In the genomic region with DNA sequence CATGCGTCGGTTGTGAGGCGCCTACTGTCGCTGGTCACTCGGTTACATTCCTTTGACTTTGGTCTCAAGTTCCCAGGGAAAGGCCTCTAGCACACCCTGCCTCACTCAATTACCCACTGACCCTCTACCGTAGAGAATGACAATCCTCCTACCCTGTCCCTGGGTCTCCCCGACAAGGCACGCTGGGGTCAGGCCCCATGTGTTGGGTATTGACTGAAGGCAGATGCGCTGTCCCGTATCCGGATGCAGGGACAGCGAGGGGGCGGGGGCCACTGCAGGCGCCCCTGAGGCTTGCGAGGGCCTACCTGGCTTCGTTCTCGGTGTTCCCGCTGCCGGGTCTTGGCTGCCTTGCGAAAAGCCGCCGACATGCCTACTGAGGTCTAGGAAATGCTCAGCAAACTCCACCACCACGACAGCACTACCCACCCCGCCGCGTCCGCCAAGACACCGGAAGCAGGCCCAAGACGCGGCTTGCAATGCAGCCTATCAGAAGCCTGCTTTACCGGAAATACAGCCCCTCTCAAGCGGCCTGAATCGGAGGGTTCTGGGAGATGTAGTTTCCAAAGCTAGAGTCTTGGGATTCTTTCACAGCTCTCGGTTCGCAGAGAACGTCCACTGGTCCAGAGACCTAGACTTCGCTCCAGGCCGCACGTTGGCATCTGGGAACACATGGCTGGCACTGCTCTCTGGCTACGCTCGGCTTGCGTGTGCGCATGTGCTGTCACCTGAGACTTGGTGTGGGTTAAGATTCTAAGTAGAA, we compare ENCODE assay signal across 8 mouse cellular contexts. TPM values are rescaled to one million over a fixed set of nuclear protein-coding genes. Genes with fewer than 3 reads are reported as not detected.
DNase-seq lines count a peak whose midpoint lies in the region; ATAC-seq and TF ChIP-seq lines count a peak whose summit lies in the region.

A gene (minus strand): TSS at position 466 of the 760 bp plus-strand sequence.

- peak within 1 kb of the TSS; percentile 91 for H3K9ac ChIP-seq in forebrain, embryonic 16.5 days (replicated peaks; ENCODE audit: low read depth, low read length)
- peak within 1 kb of the TSS; percentile 93 for H3K9ac ChIP-seq in neural tube, embryonic 15.5 days (replicated peaks)

- H3K27ac ChIP-seq in forebrain, embryonic 16.5 days (ENCODE audit: low read length): peak within 1 kb of the TSS; percentile 61
- H3K27ac ChIP-seq in layer of hippocampus, adult 2 months: peak within 1 kb of the TSS; percentile 85
- peak within 1 kb of the TSS; percentile 79 for H3K27ac ChIP-seq in neural tube, embryonic 15.5 days (replicated peaks)

- intact Hi-C loops in heart, postnatal 36 days (cut with DNase I): no loop called here

- under 1% methylated on average over 43 of the region's 43 CpGs for WGBS in forebrain, embryonic 16.5 days
- WGBS in lung, adult 2 months: 1% methylated on average over 43 of the region's 43 CpGs
- under 1% methylated on average over 43 of the region's 43 CpGs for WGBS in neural tube, embryonic 15.5 days

- no peak for TF ChIP-seq CTCF in layer of hippocampus, adult 2 months (conservative IDR thresholded peaks at IDR 0.05)
- no peak for TF ChIP-seq CTCF in lung, adult 2 months (IDR thresholded peaks at IDR 0.05; ENCODE audit: insufficient read depth, low read length)

- ATAC-seq in forebrain, embryonic 16.5 days: peak; percentile 100
- ATAC-seq in neural tube, embryonic 15.5 days (ENCODE audit: low FRiP score): peak; percentile 96

- peak; percentile 77; the same call in 1 of the 2 replicates for TF ChIP-seq POLR2A in lung, adult 2 months (IDR thresholded peaks at IDR 0.05; ENCODE audit: borderline replicate concordance, extremely low read depth, low read depth, low read length)

- H3K9me3 ChIP-seq in forebrain, embryonic 16.5 days (ENCODE audit: control insufficient read depth, low read length): no peaks in the 10 kb centered on the region
- no peaks in the 10 kb centered on the region for H3K9me3 ChIP-seq in neural tube, embryonic 15.5 days (replicated peaks)

- peaks cover 15% of the 10 kb centered on the region for H3K4me1 ChIP-seq in forebrain, embryonic 16.5 days (replicated peaks; ENCODE audit: control insufficient read depth, insufficient read depth, low read length)
- H3K4me1 ChIP-seq in lung, adult 2 months (ENCODE audit: control insufficient read depth, insufficient read depth, low read length): peaks cover 3% of the 10 kb centered on the region
- H3K4me1 ChIP-seq in neural tube, embryonic 15.5 days: peaks cover 28% of the 10 kb centered on the region

- DNase-seq in MEL-GATA-1-ER (ENCODE audit: extremely low read depth, low read depth): peak; percentile 91
- DNase-seq in cerebellum, adult 18-20 months: peak; percentile 85 to 89
- peak; percentile 81 to 87 for DNase-seq in heart, postnatal 36 days
- peak; percentile 82 to 91 for DNase-seq in layer of hippocampus, adult 2 months (ENCODE audit: low spot score in 2 of 2)
- peak; percentile 84 for DNase-seq in lung, adult 2 months
- DNase-seq in thymus, adult 18-20 months: peak; percentile 73 to 80

- peaks cover 11% of the 10 kb centered on the region for H3K27me3 ChIP-seq in forebrain, embryonic 16.5 days (replicated peaks; ENCODE audit: control insufficient read depth, insufficient read depth, low read length)
- peaks cover 20% of the 10 kb centered on the region for H3K27me3 ChIP-seq in neural tube, embryonic 15.5 days (replicated peaks)

- H3K4me3 ChIP-seq in forebrain, embryonic 16.5 days (replicated peaks; ENCODE audit: low read length): peak within 1 kb of the TSS; percentile 94
- peak within 1 kb of the TSS; percentile 88 for H3K4me3 ChIP-seq in layer of hippocampus, adult 2 months
- peak within 1 kb of the TSS; percentile 91 for H3K4me3 ChIP-seq in lung, adult 2 months (replicated peaks; ENCODE audit: extremely low read depth, low read depth, low read length)
- peak within 1 kb of the TSS; percentile 86 for H3K4me3 ChIP-seq in neural tube, embryonic 15.5 days (replicated peaks)

- no peaks in the 10 kb centered on the region for H3K36me3 ChIP-seq in forebrain, embryonic 16.5 days (ENCODE audit: control insufficient read depth, insufficient read depth)
- H3K36me3 ChIP-seq in neural tube, embryonic 15.5 days: no peaks in the 10 kb centered on the region; the same call in none of the 2 replicates

- H3K4me2 ChIP-seq in forebrain, embryonic 16.5 days (ENCODE audit: low read length): peak within 1 kb of the TSS; percentile 84
- H3K4me2 ChIP-seq in neural tube, embryonic 15.5 days: peak within 1 kb of the TSS; percentile 79

RNA-seq across cellular contexts. Expression of the gene that starts here (rescaled TPM):
- 42.1 and 48.3 TPM in 2 replicates for polyA plus RNA-seq in forebrain, embryonic 16.5 days (2015; fragmentation: Nextera tagmentation; extraction: Ambion mirVana)
- total RNA-seq in heart, postnatal 36 days (2021): 10 to 100 TPM; 12.1 to 14.0 TPM
- total RNA-seq in layer of hippocampus, adult 2 months (2021): 10 to 100 TPM; 16.6 to 18.6 TPM
- 4.4 and 7.2 TPM in 2 replicates for polyA plus RNA-seq in lung, adult 2 months (2012; rRNA removed)
- 41.4 and 47.8 TPM in 2 replicates for polyA plus RNA-seq in neural tube, embryonic 15.5 days (2015; fragmentation: Nextera tagmentation; extraction: Ambion mirVana)

Comparison
In these comparisons a context has a peak if more than half of its experiments do, and no peak if none do; other contexts are left out.
1. Peak in every context shown above with its lines: DNase-seq, ATAC-seq, H3K4me3 ChIP-seq and H3K27ac ChIP-seq.